Mouse (Mus musculus): ENCODE measurements around the gene Sgk1. TPM values are rescaled to one million over a fixed set of nuclear protein-coding genes. Genes with fewer than 3 reads are reported as not detected.

The Sgk1 gene
- polyA plus RNA-seq, 1 experiment = 10.3 TPM

DNA sequence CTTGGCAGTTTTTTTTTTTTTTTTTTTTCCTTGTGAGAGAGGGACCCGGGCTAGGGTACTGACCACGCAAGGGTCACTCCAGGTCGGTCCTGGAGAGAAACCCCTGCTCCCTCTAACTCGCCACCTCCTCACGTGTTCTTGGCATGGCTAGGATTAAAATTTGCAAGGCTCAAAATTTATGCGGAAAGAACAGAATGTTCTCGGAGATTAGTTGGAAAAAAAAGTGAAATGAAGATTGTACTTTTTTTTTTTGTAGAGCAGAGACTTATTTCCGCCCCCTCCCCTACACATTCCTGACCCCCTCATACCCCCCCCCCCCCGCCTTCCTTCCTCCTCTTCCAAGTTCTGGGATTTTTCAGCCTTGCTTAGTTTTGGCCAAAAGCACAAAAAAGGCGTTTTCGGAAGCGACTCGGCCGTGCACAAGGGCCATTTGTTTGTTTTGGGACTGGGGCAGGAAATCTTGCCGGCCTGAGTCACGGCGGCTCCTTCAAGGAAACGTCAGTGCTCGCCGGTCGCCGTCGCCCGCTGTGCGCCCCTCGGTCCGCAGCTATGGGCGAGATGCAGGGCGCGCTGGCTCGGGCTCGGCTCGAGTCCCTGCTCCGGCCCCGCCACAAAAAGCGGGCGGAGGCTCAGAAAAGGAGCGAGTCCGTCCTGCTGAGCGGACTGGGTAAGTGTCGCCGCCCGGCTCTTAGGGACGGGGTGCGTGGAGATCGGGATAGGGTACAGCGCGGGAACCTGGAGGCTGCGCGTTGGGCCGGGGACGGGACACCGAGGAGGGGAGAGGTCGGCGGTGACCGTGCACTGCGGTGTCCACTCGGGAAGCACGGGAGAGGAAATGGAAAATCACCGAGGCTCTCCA, 111.8 kb downstream of the Sgk1 start:
- H3K79me2 ChIP-seq (ENCODE audit: control insufficient read depth, insufficient read depth) = peaks cover 16% of the 10 kb centered on the region
- TF ChIP-seq SRF (IDR thresholded peaks at IDR 0.05; ENCODE audit: control insufficient read depth, insufficient read length, low read depth) (no peak), POLR2A (IDR thresholded peaks at IDR 0.05; ENCODE audit: insufficient read length, low read depth) (no peak), E2F4 (IDR thresholded peaks at IDR 0.05; ENCODE audit: insufficient read depth) (no peak), USF1 (IDR thresholded peaks at IDR 0.05; ENCODE audit: low read depth) (peak; percentile 21)
- peak overlapping the region; percentile 100 for H3K4me2 ChIP-seq (ENCODE audit: low read depth)
- H3K36me3 ChIP-seq (ENCODE audit: control insufficient read depth, insufficient read depth) = peaks cover 23% of the 10 kb centered on the region
- peak overlapping the region; percentile 66 for H3ac ChIP-seq (ENCODE audit: control insufficient read depth, insufficient read length)
- peak overlapping the region; percentile 68 for H3K4me3 ChIP-seq
- H3K27me3 ChIP-seq (ENCODE audit: control insufficient read depth, insufficient read depth, insufficient read length) = no peaks in the 10 kb centered on the region

DNA sequence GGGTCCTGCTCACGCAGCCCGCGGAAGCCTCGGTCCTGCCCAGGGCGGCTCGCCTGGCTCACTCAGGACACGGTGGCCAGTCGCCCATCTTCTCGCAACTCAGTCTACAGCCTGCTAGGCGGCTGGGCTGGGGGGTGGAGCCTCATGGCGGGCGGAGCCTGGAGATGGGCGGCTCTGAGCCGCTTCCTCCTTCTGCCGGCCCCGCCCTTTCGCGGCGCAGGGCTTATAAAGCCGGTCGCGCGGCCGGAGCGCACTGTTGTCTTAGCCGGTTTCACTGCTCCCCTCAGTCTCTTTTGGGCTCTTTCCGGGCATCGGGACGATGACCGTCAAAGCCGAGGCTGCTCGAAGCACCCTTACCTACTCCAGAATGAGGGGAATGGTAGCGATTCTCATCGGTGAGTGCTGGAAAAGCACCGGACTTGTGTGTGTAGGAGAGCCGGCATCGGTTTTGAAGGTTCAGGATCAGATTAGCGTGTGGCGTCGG, 112.5 kb downstream of the Sgk1 start:
- peak overlapping the region; percentile 100 for H3K4me2 ChIP-seq (ENCODE audit: low read depth)
- peak overlapping the region; percentile 66 for H3ac ChIP-seq (ENCODE audit: control insufficient read depth, insufficient read length)
- peaks cover 16% of the 10 kb centered on the region for H3K79me2 ChIP-seq (ENCODE audit: control insufficient read depth, insufficient read depth)
- TF ChIP-seq POLR2A (IDR thresholded peaks at IDR 0.05; ENCODE audit: insufficient read length, low read depth) (peak; percentile 94), MYOG (IDR thresholded peaks at IDR 0.05; ENCODE audit: control insufficient read depth in 1 of 3, insufficient read depth in 1 of 3, insufficient read length in 2 of 3, low read depth in 2 of 3) (peak in 1 of 3 experiments; percentile 37), CEBPB (IDR thresholded peaks at IDR 0.05; ENCODE audit: insufficient read depth, poor library complexity, severe bottlenecking) (no peak), POLR2AphosphoS2 (IDR thresholded peaks at IDR 0.05; ENCODE audit: insufficient read length, low read depth) (peak; percentile 90), USF1 (IDR thresholded peaks at IDR 0.05; ENCODE audit: low read depth) (no peak), SRF (IDR thresholded peaks at IDR 0.05; ENCODE audit: control insufficient read depth, insufficient read length, low read depth) (peak; percentile 65)
- H3K27me3 ChIP-seq (ENCODE audit: control insufficient read depth, insufficient read depth, insufficient read length) = no peaks in the 10 kb centered on the region
- peak overlapping the region; percentile 68 for H3K4me3 ChIP-seq
- peaks cover 27% of the 10 kb centered on the region for H3K36me3 ChIP-seq (ENCODE audit: control insufficient read depth, insufficient read depth)

DNA sequence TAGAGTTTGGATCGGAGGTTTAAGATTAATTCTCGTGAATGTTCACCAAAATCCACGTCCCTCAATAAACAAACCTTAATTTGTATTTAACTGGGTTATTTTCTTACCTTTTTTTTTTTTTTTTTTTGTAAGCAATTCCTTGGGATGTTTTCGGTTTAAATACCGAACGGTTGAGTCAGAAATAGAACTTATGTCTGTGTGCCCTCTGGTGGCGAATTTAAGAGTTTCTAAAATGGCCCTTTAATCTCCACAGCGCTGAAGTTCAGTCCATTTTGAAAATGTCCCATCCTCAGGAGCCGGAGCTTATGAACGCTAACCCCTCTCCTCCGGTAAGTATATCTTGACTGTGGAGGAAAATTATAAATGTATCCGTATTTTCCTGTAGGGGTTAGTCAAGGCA, 113.2 kb downstream of the Sgk1 start:
- Histone ChIP-seq H3K79me2 (ENCODE audit: control insufficient read depth, insufficient read depth) (peaks cover 16% of the 10 kb centered on the region), H3ac (ENCODE audit: control insufficient read depth, insufficient read length) (no peak overlapping the region), H3K4me2 (ENCODE audit: low read depth) (peak overlapping the region; percentile 94), H3K27me3 (ENCODE audit: control insufficient read depth, insufficient read depth, insufficient read length) (no peaks in the 10 kb centered on the region), H3K4me3 (peak overlapping the region; percentile 68), H3K36me3 (ENCODE audit: control insufficient read depth, insufficient read depth) (peaks cover 35% of the 10 kb centered on the region)
- no peak for TF ChIP-seq TCF3 (IDR thresholded peaks at IDR 0.05; ENCODE audit: insufficient read length, low read depth)
- TF ChIP-seq TCF12 (IDR thresholded peaks at IDR 0.05; ENCODE audit: insufficient read depth, poor library complexity, severe bottlenecking) = no peak
- no peak for TF ChIP-seq MAX (IDR thresholded peaks at IDR 0.05; ENCODE audit: low read depth)
- TF ChIP-seq MYOD1 (IDR thresholded peaks at IDR 0.05; ENCODE audit: control insufficient read depth in 1 of 3, insufficient read length in 2 of 3, low read depth in 2 of 3) = no peak
- no peak for TF ChIP-seq MYOG (IDR thresholded peaks at IDR 0.05; ENCODE audit: control insufficient read depth in 1 of 3, insufficient read depth in 1 of 3, insufficient read length in 2 of 3, low read depth in 2 of 3)
- TF ChIP-seq POLR2A (IDR thresholded peaks at IDR 0.05; ENCODE audit: insufficient read length, low read depth) = no peak
- no peak for TF ChIP-seq REST (IDR thresholded peaks at IDR 0.05; ENCODE audit: insufficient read depth, insufficient read length)
- TF ChIP-seq E2F4 (IDR thresholded peaks at IDR 0.05; ENCODE audit: insufficient read depth) = no peak
- TF ChIP-seq SRF (IDR thresholded peaks at IDR 0.05; ENCODE audit: control insufficient read depth, insufficient read length, low read depth) = no peak

DNA sequence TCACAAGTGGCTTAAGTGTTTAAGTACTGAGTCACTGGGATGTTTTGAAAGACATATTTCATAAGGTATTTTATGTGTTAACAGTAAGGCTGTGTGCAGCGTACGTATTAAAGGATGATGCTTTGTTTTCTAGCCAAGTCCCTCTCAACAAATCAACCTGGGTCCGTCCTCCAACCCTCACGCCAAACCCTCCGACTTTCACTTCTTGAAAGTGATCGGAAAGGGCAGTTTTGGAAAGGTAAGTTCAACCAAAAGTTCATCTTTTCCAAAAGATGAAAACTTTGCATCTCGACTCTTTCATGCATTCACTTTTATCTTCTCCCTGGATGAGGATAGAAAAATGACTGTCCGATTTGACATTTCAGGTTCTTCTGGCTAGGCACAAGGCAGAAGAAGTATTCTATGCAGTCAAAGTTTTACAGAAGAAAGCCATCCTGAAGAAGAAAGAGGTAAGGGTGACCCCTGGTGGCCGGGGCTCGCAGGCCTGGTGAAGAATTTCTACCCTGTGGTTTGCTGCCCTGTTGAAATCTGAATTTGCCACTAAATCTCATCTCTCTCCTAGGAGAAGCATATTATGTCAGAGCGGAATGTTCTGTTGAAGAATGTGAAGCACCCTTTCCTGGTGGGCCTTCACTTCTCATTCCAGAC, 113.8 kb downstream of the Sgk1 start:
- Histone ChIP-seq H3K4me3 (peak overlapping the region; percentile 68), H3K4me2 (ENCODE audit: low read depth) (peak overlapping the region; percentile 94), H3K36me3 (ENCODE audit: control insufficient read depth, insufficient read depth) (peaks cover 35% of the 10 kb centered on the region), H3K79me2 (ENCODE audit: control insufficient read depth, insufficient read depth) (peaks cover 16% of the 10 kb centered on the region), H3ac (ENCODE audit: control insufficient read depth, insufficient read length) (no peak overlapping the region), H3K27me3 (ENCODE audit: control insufficient read depth, insufficient read depth, insufficient read length) (no peaks in the 10 kb centered on the region)
- TF ChIP-seq TCF3 (IDR thresholded peaks at IDR 0.05; ENCODE audit: insufficient read length, low read depth) = no peak
- TF ChIP-seq REST (IDR thresholded peaks at IDR 0.05; ENCODE audit: insufficient read depth, insufficient read length) = no peak
- no peak for TF ChIP-seq CEBPB (IDR thresholded peaks at IDR 0.05; ENCODE audit: insufficient read depth, poor library complexity, severe bottlenecking)
- no peak for TF ChIP-seq SRF (IDR thresholded peaks at IDR 0.05; ENCODE audit: control insufficient read depth, insufficient read length, low read depth)
- no peak for TF ChIP-seq TCF12 (IDR thresholded peaks at IDR 0.05; ENCODE audit: insufficient read depth, poor library complexity, severe bottlenecking)
- no peak for TF ChIP-seq USF1 (IDR thresholded peaks at IDR 0.05; ENCODE audit: low read depth)
- no peak for TF ChIP-seq MYOD1 (IDR thresholded peaks at IDR 0.05; ENCODE audit: control insufficient read depth in 1 of 3, insufficient read length in 2 of 3, low read depth in 2 of 3)
- TF ChIP-seq E2F4 (IDR thresholded peaks at IDR 0.05; ENCODE audit: insufficient read depth) = no peak
- TF ChIP-seq POLR2A (IDR thresholded peaks at IDR 0.05; ENCODE audit: insufficient read length, low read depth) = no peak
- TF ChIP-seq POLR2AphosphoS2 (IDR thresholded peaks at IDR 0.05; ENCODE audit: insufficient read length, low read depth) = no peak

Data from myocyte (in vitro differentiated cells).